Mouse (Mus musculus): ENCODE measurements around the gene Vash1.

DNA sequence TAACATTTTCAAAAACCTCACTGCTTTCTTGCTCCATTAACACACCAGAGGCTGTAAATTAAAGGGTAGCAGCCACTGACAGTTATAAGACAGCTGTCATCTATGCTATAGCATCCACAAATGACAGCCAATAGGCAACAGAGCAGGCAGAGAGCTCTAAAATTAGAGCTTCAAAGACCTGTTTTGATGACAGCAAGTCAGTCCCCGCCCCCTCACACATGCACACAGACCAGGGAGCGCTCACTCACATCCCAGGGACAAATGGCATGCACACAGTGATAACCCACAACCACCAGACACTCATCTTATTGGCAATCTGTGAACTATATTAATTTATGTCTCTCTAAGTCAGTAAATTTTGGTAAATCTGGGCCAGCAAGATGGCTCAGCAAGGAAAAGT, 45.8 kb downstream of the Vash1 start:
- TF ChIP-seq POLR2A (IDR thresholded peaks at IDR 0.05; ENCODE audit: extremely low read depth, insufficient read depth, low read length) (no peak), CTCF (IDR thresholded peaks at IDR 0.05; ENCODE audit: low read depth, low read length) (no peak)
